Mouse (Mus musculus): ENCODE results near the gene Dgke. TPM values are rescaled to one million over a fixed set of nuclear protein-coding genes. Genes with fewer than 3 reads are reported as not detected.
A peak's percentile ranks its signal among the peaks of the same experiment; 100 is the strongest.

Dgke gene
- polyA plus RNA-seq, 1 experiment: 2.0 TPM

DNA sequence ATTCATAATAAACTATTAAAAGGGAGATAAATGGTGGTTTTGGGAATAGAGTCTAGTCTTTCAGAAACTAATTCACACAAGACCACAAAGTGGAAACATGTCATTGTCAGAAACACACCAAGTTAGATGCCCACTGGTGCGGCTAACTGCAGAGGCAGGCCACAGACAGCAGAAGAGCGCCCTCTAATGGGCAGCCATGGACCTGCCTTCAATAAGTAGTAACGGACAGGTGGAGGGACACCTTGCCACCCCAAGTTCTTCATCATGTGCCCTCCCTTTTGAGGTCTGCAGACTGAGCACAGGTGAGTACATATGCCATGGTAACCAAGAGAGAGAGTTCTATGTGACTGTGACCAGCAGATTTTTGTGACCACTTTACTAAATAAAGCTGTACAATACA, 27.3 kb downstream of the Dgke start:
- no peak overlapping the region for H3K4me3 ChIP-seq (replicated peaks; ENCODE audit: control insufficient read depth, low read depth, low read length)
- WGBS: 20% methylated on average over 3 of the region's 3 CpGs
- TF ChIP-seq POLR2A (IDR thresholded peaks at IDR 0.05; ENCODE audit: borderline replicate concordance, control insufficient read depth, low read depth, low read length) (no peak), CTCF (IDR thresholded peaks at IDR 0.05; ENCODE audit: control insufficient read depth, insufficient read depth, low read length) (peak; percentile 97)
- no peak overlapping the region for H3K27ac ChIP-seq (ENCODE audit: control insufficient read depth, insufficient read depth, low read depth, low read length, poor library complexity)
- peaks cover 1% of the 10 kb centered on the region for H3K4me1 ChIP-seq (ENCODE audit: control insufficient read depth, insufficient read depth, low read length)

DNA sequence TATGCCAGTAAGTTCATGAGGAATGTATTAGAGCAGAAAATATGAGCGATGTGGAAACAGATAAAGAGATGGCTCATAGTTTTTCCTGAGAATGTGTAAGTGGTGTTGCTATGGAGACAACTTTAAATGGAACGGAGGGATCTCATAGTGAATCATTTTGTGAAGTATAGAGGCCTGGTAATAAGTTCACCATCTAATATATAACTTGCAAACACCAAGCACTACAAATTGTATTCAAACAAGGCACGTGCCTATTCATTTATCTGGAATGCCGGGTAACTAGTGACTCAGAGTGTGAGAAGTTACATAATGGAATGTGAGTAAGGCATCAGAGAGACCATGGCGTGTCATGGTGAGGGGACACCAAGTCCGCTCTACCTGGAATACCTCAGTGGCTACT, 28.2 kb downstream of the Dgke start:
- H3K27ac ChIP-seq (ENCODE audit: control insufficient read depth, insufficient read depth, low read depth, low read length, poor library complexity): no peak overlapping the region
- TF ChIP-seq CTCF (IDR thresholded peaks at IDR 0.05; ENCODE audit: control insufficient read depth, insufficient read depth, low read length): no peak
- TF ChIP-seq POLR2A (IDR thresholded peaks at IDR 0.05; ENCODE audit: borderline replicate concordance, control insufficient read depth, low read depth, low read length): no peak
- peaks cover 1% of the 10 kb centered on the region for H3K4me1 ChIP-seq (ENCODE audit: control insufficient read depth, insufficient read depth, low read length)
- H3K4me3 ChIP-seq (replicated peaks; ENCODE audit: control insufficient read depth, low read depth, low read length): no peak overlapping the region
- WGBS: 88% methylated on average over 6 of the region's 6 CpGs

DNA sequence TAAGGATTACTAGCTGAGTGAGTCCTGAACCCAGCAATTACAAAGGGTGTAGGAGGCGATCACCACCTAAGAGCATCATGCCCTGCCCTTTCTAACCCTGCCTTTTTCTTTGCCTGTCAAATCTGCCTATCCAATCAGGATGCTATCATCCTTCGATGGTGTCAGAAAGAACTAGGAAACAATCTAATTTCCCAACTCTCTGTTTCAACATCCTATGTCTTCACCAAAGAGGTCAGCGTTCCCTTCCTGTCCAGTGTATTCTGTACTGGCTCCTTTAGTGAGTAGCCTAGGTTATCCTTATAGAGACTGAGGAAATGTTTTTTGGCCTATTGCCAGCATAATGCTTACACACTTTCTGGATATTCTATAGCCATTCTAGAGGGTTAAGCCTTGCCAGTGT, 31.1 kb downstream of the Dgke start:
- 45% methylated on average over 3 of the region's 3 CpGs for WGBS
- no peak overlapping the region for H3K4me3 ChIP-seq (replicated peaks; ENCODE audit: control insufficient read depth, low read depth, low read length)
- peaks cover 1% of the 10 kb centered on the region for H3K4me1 ChIP-seq (ENCODE audit: control insufficient read depth, insufficient read depth, low read length)
- H3K27ac ChIP-seq (ENCODE audit: control insufficient read depth, insufficient read depth, low read depth, low read length, poor library complexity): no peak overlapping the region
- no peak for TF ChIP-seq CTCF (IDR thresholded peaks at IDR 0.05; ENCODE audit: control insufficient read depth, insufficient read depth, low read length)
- no peak for TF ChIP-seq POLR2A (IDR thresholded peaks at IDR 0.05; ENCODE audit: borderline replicate concordance, control insufficient read depth, low read depth, low read length)

DNA sequence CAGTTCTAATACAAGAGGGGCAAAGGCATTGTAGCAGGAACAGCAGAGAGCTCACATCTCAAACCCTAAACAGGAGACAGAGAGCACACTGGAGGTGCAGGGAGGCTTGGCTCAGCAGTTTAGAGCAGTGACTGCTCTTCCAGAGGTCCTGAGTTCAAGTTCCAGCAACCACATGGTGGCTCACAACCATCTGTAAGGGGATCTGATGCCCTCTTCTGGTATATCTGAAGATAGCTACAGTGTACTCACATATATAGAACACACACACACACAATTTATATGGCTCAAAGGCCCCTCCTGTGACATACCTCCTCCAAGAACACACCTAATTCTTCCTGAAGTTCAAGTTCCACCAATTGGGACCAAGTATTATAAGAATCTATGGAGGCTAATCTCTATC, 32.1 kb downstream of the Dgke start:
- H3K27ac ChIP-seq (ENCODE audit: control insufficient read depth, insufficient read depth, low read depth, low read length, poor library complexity): no peak overlapping the region
- no peaks in the 10 kb centered on the region; the same call in 1 of the 2 replicates for H3K4me1 ChIP-seq (ENCODE audit: control insufficient read depth, insufficient read depth, low read length)
- no peak overlapping the region for H3K4me3 ChIP-seq (replicated peaks; ENCODE audit: control insufficient read depth, low read depth, low read length)
- no peak for TF ChIP-seq CTCF (IDR thresholded peaks at IDR 0.05; ENCODE audit: control insufficient read depth, insufficient read depth, low read length)
- TF ChIP-seq POLR2A (IDR thresholded peaks at IDR 0.05; ENCODE audit: borderline replicate concordance, control insufficient read depth, low read depth, low read length): no peak

DNA sequence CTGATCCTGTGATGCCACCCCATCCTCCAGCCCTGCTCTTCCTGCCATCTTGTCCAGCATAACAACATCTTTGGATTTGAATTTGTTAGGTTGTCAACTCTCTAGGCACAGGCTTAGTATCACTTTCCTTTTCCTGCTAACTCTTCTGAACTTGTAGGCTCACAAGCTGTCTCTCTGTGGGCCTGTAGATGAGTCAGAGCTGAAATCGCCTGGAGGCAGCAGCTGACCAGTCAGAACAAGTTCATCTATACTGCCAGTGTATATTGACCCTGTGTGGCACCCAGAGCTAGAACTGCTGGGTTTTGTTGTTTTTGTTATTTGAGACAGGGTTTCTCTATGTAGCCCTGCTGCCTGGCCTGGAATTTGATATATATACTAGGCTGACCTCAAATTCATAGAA, 35.5 kb downstream of the Dgke start:
- Histone ChIP-seq H3K27ac (ENCODE audit: control insufficient read depth, insufficient read depth, low read depth, low read length, poor library complexity) (no peak overlapping the region), H3K4me3 (replicated peaks; ENCODE audit: control insufficient read depth, low read depth, low read length) (no peak overlapping the region), H3K4me1 (ENCODE audit: control insufficient read depth, insufficient read depth, low read length) (no peaks in the 10 kb centered on the region; the same call in 1 of the 2 replicates)
- WGBS: 79% methylated on average over 1 of the region's 1 CpGs
- no peak for TF ChIP-seq POLR2A (IDR thresholded peaks at IDR 0.05; ENCODE audit: borderline replicate concordance, control insufficient read depth, low read depth, low read length)
- TF ChIP-seq CTCF (IDR thresholded peaks at IDR 0.05; ENCODE audit: control insufficient read depth, insufficient read depth, low read length): no peak

DNA sequence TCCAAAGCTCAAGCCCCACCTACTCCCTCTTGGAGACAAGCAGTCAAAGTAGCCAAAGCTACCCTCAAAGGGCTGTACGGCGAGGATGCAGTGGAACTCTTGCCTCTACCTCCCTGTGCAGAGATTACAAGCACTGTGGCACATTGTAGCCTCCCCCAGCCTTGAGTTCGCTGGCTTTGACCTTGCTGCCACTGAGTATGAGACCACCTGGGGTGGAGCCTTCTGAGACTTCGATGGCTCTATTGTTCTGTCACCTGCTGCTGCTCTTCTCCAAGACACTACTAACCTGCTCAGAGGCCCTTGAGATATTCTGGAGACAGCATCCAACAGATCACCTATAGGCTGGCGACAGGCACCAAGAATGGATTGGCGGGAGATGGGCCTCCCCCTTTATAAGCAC, 36.1 kb downstream of the Dgke start:
- Histone ChIP-seq H3K4me3 (replicated peaks; ENCODE audit: control insufficient read depth, low read depth, low read length) (no peak overlapping the region), H3K4me1 (ENCODE audit: control insufficient read depth, insufficient read depth, low read length) (no peaks in the 10 kb centered on the region; the same call in 1 of the 2 replicates), H3K27ac (ENCODE audit: control insufficient read depth, insufficient read depth, low read depth, low read length, poor library complexity) (no peak overlapping the region)
- WGBS: 91% methylated on average over 6 of the region's 6 CpGs
- TF ChIP-seq POLR2A (IDR thresholded peaks at IDR 0.05; ENCODE audit: borderline replicate concordance, control insufficient read depth, low read depth, low read length) (no peak), CTCF (IDR thresholded peaks at IDR 0.05; ENCODE audit: control insufficient read depth, insufficient read depth, low read length) (no peak)

DNA sequence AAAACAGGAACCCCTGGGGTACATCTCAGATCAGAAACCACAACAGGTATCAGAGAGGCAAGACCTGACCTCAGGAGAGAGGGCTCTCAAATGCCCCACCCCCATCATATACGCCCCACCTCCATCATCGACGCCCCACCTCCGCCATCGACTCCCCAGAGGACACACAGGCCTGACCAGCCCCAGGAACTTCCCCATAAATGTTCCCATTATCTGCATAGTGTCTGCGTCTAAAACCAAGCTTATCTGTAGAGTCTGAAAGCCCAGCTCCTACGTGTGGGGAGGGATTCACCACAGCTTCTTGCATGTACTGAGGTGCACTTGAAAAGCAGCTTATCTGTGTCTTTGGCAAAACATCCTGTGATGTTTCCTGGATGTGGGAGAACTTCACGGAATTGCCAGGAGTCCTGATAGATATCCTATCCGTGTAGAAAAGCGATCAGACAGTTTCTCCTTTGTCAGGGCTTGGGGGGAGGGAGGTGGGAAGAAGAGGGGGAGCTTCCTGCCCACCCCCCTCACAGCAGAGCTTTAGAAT, 37.7 kb downstream of the Dgke start:
- WGBS: 9% methylated on average over 10 of the region's 10 CpGs
- H3K27ac ChIP-seq (ENCODE audit: control insufficient read depth, insufficient read depth, low read depth, low read length, poor library complexity): peak overlapping the region; percentile 79; the same call in 1 of the 2 replicates
- no peak overlapping the region for H3K4me3 ChIP-seq (replicated peaks; ENCODE audit: control insufficient read depth, low read depth, low read length)
- no peaks in the 10 kb centered on the region; the same call in 1 of the 2 replicates for H3K4me1 ChIP-seq (ENCODE audit: control insufficient read depth, insufficient read depth, low read length)
- TF ChIP-seq POLR2A (IDR thresholded peaks at IDR 0.05; ENCODE audit: borderline replicate concordance, control insufficient read depth, low read depth, low read length): no peak
- TF ChIP-seq CTCF (IDR thresholded peaks at IDR 0.05; ENCODE audit: control insufficient read depth, insufficient read depth, low read length): no peak

DNA sequence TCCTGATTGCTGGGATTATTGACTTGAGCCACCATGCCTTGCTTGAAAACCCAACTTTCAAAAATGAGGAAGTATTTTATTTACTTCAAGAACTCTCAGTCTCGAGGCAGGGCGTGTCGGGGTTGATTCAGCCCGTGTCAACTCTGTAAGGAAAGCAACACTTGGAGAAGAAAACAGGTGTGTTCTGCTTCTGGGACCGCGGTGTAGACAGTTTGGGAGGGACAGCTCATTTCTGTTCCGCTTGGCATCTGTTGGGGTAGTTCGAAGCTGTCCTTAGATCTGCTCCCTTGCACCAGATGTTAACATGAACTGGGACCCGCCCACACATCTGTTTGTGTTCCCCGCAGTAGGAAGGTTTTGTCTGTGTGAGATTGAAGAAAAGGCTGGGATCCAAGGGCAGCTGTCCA, 38.7 kb downstream of the Dgke start:
- peak overlapping the region; percentile 36 for H3K4me3 ChIP-seq (replicated peaks; ENCODE audit: control insufficient read depth, low read depth, low read length)
- TF ChIP-seq POLR2A (IDR thresholded peaks at IDR 0.05; ENCODE audit: borderline replicate concordance, control insufficient read depth, low read depth, low read length) (no peak), CTCF (IDR thresholded peaks at IDR 0.05; ENCODE audit: control insufficient read depth, insufficient read depth, low read length) (no peak)
- 7% methylated on average over 10 of the region's 10 CpGs for WGBS
- H3K27ac ChIP-seq (ENCODE audit: control insufficient read depth, insufficient read depth, low read depth, low read length, poor library complexity): peak overlapping the region; percentile 79
- no peaks in the 10 kb centered on the region; the same call in 1 of the 2 replicates for H3K4me1 ChIP-seq (ENCODE audit: control insufficient read depth, insufficient read depth, low read length)

DNA sequence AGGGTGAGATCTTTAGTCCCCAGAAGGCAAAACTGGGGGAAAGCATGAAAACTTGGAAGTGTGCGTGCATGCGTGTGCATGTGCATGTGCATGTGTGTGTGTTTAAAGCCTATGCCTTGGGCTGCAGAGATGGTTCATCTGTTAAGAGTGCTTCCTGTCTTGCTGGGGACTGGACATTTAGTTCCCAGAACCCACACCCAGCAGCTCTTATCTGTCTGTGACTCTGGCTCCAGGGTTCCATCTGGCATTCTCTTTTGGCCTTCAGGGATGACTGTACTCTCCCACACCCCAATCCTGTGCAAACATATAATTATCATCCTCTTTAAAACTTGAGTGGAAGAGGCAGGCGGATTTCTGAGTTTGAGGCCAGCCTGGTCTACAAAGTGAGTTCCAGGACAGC, 40.5 kb downstream of the Dgke start:
- H3K4me3 ChIP-seq (replicated peaks; ENCODE audit: control insufficient read depth, low read depth, low read length): no peak overlapping the region
- 81% methylated on average over 3 of the region's 3 CpGs for WGBS
- TF ChIP-seq POLR2A (IDR thresholded peaks at IDR 0.05; ENCODE audit: borderline replicate concordance, control insufficient read depth, low read depth, low read length): no peak
- TF ChIP-seq CTCF (IDR thresholded peaks at IDR 0.05; ENCODE audit: control insufficient read depth, insufficient read depth, low read length): no peak
- H3K4me1 ChIP-seq (ENCODE audit: control insufficient read depth, insufficient read depth, low read length): no peaks in the 10 kb centered on the region; the same call in 1 of the 2 replicates
- H3K27ac ChIP-seq (ENCODE audit: control insufficient read depth, insufficient read depth, low read depth, low read length, poor library complexity): no peak overlapping the region
